Mouse (Mus musculus) spleen, adult 12 weeks (tissue): ENCODE measurements around the gene Slc25a19.
"Not testable (repeated sequence)": the region's sequence is repeated elsewhere in the genome, so short reads cannot be mapped to it uniquely, and the experiment has no call there.

ENCODE experiments used
- DNase-seq: peaks from one replicate; pipeline ENCODE4 v3.0.0; 2022; ENCODE audit warnings: low spot score

The Slc25a19 gene

GRCm38 (mm10) chr11:115627705-115628464 is at the start of gene Slc25a19:
TSS of gene Slc25a19 (minus strand) at chr11:115628295.
- peak; percentile 95 for DNase-seq

DNA sequence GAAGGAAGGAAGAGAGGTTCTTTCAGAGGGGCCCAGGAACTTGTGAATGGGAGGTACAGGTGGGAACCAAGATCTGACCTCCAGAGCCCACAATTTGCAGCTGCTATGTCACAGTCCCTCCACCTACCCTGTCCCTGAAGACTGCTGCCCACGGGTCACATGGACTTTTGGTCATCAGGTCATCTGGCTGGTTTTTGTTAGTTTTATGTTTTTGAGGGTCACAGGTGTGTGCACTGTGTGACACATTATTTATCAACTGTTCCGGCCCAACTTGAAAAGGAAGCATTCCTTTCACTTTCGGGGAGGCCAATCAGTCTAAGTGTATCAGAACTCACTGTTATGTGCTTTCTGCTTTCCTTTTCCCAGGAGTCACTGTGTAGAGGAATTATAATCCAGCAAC is 49.4 kb upstream of the Slc25a19 start:
- no peak for DNase-seq

DNA sequence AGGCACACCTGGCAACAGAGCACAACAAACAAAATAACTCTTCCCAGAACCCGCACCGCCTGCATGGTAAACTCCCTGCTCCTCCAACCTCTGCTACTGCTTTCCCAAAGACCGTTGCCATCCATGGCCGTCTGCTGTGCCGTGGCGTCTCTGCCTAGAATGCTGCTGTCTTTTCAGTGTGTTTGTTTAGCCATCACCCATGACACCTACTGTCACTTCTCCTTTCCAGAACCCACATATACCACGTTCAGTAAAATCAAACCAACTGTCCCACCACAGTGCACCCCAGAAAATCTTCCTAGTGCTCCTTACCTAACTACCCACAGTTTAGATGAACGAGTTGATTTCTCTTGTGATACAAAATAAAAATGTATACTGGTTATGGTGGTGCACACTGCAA is 48.6 kb upstream of the Slc25a19 start:
- DNase-seq: no peak

DNA sequence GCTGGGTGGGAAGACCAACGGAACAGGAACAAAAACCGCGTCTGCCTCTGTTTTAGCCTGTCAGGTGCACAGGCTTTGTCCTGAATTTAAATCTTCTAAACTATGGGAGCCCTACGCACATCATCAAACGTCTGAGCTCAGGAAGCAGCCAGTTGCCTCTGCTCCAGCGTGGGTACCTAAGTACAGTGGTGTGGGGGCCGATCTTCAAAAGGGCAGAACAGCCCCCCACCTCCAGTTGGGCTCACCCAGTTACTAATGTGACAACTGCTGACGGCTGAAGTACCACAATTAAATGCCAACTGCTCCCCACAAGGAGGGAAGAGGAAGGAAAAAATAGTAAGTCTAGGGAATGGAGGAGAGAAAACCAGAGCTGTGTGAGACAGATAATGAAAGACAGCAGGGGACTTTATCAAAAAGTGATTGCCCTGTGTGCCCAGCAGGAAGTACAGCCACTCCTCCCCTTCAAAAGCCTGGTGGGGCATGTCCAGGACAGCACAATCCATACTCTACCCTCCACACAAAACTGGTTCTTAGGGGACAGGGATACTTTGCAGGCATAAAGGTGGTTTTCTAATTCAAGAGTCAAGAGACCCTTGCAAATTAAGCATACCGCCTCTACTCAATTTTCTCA is 46.3 kb upstream of the Slc25a19 start:
- DNase-seq: no peak

DNA sequence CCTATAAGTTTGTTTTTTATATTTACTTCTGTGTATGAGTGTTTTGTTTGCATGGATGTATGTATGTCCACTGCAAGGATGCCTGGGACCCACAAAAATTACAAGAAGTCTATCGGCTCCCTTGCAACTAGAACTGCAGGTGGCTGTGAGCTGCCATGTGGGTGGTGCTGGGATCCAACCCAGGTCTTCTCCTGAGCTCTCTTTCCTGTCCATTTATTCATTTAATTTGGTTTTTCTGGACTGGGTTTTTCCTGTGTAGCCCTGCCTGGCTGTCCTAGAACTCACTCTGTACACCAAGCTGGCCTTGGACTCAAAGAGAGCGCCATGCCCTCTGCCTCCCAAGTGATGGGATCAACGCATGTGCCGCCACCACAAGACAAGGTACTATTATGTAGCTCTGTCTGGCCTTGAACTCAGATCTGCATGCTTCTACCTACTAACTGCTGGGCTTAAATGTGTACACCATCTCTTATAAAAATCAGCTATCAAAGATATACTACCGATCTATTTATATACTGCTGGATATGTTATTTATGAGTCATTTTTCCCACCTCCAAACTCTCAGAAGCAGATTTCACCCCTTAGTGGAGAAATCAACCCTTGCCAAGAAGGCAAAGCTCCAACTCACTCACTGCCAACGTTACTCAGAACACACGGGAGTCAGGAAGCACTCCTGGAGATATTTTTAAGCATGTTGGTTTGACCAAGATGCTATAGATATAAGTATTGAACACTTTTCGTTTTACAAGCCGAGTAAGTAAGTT is 45.6 kb upstream of the Slc25a19 start:
- no peak for DNase-seq

DNA sequence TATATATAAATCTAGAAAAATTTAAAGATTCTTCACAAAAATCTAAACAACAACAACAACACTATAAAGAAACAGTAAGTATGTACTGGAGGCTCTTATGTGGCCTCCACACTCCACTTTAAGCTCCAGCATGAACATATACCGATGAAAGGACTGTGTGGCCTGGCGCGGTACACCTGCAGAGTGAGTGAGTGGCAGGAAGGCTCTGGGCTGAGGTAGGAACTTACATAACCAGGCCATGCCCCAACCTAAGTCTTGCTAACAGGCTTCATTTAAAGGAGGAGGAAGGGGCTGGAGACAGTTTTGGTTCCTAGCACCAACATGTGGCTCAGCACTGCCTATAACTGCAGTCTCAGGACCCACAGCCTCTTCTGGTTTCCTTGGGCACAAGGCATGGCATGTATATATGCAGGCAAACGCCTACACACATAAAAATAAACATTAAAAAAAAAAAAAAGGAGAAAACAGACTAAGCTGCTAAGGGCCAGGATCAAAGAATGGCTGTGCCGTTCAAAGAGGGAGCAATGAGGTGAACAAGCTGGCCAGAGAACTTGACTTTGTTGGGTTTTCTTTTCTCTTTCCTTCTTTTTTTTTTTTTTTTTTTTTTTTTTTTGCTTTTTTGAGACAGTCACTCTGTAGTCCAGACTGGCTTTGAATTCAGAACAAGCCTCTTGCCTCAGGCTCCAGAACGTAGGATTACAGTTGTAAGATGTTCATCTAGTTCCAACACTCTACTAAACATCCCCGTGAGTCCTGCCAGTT is 44.3 kb upstream of the Slc25a19 start:
- no peak for DNase-seq

GRCm38 (mm10) chr11:115670451-115671050 is 42.5 kb upstream of the Slc25a19 start:
- DNase-seq: no peak

DNA sequence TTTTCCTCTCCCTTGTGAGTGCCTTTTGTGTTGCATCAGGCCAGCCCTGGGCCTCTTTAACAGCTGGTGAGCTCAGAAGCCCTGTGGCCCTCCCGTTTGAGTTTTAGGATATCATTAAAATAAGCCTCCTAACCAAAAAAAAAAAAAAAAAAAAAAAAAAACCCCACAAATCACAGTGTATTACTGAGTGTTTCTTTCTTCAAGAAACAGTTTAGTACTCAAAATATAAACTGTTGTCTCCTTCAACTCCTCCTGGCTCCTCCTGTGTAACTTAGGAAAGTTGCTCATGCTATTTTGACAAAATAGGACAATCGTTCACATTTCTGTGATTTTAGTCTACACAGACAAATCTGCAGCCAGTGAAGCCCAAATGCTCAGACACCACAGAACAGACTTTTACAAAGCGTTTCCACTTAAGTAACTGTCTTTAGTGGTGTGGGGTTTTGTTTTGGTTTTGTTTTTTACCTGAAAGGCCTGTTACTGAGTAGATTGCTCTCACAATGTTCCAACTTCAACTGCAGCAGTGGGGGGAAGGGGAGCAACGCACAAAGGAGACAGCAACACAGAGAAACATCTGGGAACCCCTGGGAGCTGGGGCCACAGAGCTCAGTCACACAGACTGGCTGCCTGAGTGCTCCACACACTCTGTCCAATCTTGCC is 35.7 kb upstream of the Slc25a19 start:
- DNase-seq: no peak

GRCm38 (mm10) chr11:115660376-115660775 is 32.3 kb upstream of the Slc25a19 start:
- no peak for DNase-seq

DNA sequence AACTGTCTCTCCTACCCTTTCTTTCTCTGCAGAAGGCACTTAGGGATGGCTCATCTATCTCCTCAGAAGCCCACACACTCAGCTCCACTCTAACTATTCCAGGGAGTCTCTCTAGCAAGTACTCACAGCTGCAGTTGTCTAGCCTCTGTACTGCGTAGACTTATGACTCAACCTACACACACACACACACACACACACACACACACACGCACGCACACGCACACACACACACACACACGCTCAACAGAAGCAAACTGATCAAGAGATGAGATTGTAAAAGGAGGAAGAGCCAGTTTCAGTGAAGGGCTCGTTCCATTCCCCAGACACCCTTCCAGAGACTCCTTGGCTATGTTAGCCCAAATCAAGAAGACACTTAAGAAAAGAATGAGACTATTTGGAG is 30.4 kb upstream of the Slc25a19 start:
- DNase-seq: no peak

- no peak for DNase-seq
These were observed 26.0 kb upstream of the Slc25a19 start for GRCm38 (mm10) chr11:115654128-115654527.

DNA sequence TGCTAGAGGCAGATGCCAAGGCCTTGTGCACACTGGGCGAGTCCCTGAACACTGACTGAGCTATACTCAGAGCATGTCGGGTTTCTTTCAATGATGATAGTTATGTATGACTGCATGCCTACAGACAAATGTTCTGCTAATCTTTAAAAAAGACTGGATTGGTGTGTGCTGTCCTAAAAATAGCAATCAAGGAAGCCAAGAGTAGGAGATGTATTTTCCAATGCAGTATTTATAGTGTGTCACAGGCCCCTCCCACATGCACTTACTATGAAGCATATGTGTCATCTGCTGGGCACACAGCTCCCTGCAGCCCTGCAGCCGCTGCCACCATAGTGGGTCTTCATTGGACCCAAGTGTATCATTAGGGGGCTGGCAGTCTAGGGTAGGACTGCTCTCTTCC is 25.1 kb upstream of the Slc25a19 start:
- no peak for DNase-seq

- DNase-seq: no peak
These were observed 23.6 kb upstream of the Slc25a19 start for GRCm38 (mm10) chr11:115651680-115652079.

- DNase-seq: no peak
These were observed 21.6 kb upstream of the Slc25a19 start for GRCm38 (mm10) chr11:115649706-115650105.

- DNase-seq: no peak
These were observed 19.4 kb upstream of the Slc25a19 start for GRCm38 (mm10) chr11:115647459-115647858.

GRCm38 (mm10) chr11:115646439-115646838 is 18.3 kb upstream of the Slc25a19 start:
- no peak for DNase-seq

DNA sequence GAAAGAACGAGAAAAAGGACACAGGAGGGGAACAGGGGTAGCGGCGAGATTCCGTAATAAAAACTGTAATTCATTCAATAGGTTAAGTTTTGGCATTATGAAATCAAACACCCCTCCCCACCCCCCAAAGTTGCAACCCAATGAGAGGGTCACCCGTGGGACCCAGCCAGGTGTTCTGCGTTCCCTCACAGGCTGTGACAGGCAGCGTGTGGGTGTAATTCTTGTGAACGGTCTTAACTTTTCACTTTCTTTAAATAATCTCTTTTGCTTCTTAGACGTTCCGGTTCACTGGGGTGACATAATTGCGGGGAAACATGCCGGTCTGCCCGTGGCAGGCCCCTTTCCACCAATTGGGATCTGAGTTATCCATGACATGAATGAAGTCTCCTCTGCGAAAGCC is 17.4 kb upstream of the Slc25a19 start:
- DNase-seq: not testable (repeated sequence)

- no peak for DNase-seq
These were observed 16.2 kb upstream of the Slc25a19 start for GRCm38 (mm10) chr11:115644308-115644707.

DNA sequence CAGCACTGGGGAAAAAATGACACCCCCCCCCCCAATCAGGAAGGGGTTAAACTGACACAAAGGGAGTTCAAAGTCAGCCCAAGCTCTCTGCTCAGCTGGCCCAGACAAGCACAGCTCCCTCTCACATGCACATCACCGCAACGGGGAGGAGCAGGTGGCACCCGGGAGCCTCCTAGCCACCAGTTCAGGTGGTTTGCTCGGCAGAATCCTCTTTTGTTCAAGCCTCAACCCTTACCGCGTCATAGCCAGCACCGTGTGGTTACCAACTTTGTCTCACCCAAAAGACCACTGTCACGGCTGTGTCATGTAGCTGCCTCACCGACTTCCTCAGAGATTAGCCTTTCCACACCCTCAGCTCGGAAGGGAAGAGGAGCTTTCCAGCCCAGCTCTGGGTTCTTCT is 15.2 kb upstream of the Slc25a19 start:
- no peak for DNase-seq

GRCm38 (mm10) chr11:115642705-115643104 is 14.6 kb upstream of the Slc25a19 start:
- no peak for DNase-seq

- DNase-seq: no peak
These were observed 13.6 kb upstream of the Slc25a19 start for GRCm38 (mm10) chr11:115641664-115642036.
